Mouse (Mus musculus) hindbrain, embryonic 13.5 days (tissue): ENCODE data around the gene Acoxl. TPM values are rescaled to one million over a fixed set of nuclear protein-coding genes. Genes with fewer than 3 reads are reported as not detected.

Source experiments
- ATAC-seq: fragments of 200-750 bp; cut with Nextera tagmentation; 2 replicates; pipeline ENCODE4 v1.8.0; 2017; ENCODE audit warnings: moderate TSS enrichment; ENCODE audit not compliant: low FRiP score
- H3K27ac ChIP-seq: fragments of 300-500 bp; sonication (generic); 2 replicates; pipeline ENCODE4 v1.5.1; 2015; ENCODE audit warnings: inconsistent platforms, mild to moderate bottlenecking, moderate library complexity
- H3K27me3 ChIP-seq: fragments of 300-500 bp; sonication (generic); 2 replicates; pipeline ENCODE4 v1.6.1; 2015; ENCODE audit warnings: mild to moderate bottlenecking, inconsistent platforms
- H3K36me3 ChIP-seq: fragments of 300-500 bp; sonication (generic); 2 replicates; pipeline ENCODE4 v1.6.1; 2015; ENCODE audit warnings: mild to moderate bottlenecking, inconsistent platforms
- H3K4me1 ChIP-seq: fragments of 300-500 bp; sonication (generic); replicated peaks from 2 replicates; pipeline ENCODE4 v1.6.1; 2015; ENCODE audit warnings: inconsistent platforms
- H3K4me2 ChIP-seq: fragments of 300-500 bp; sonication (generic); 2 replicates; pipeline ENCODE4 v1.6.1; 2015; ENCODE audit warnings: inconsistent platforms, mild to moderate bottlenecking, moderate library complexity
- H3K4me3 ChIP-seq: fragments of 300-500 bp; sonication (generic); 2 replicates; pipeline ENCODE4 v1.5.1; 2015; ENCODE audit warnings: mild to moderate bottlenecking, inconsistent platforms
- H3K9ac ChIP-seq: fragments of 300-500 bp; sonication (generic); 2 replicates; pipeline ENCODE4 v1.6.1; 2015; ENCODE audit warnings: mild to moderate bottlenecking, inconsistent platforms
- H3K9me3 ChIP-seq: fragments of 300-500 bp; sonication (generic); 2 replicates; pipeline ENCODE4 v1.6.1; 2016; ENCODE audit warnings: inconsistent platforms
- WGBS: fragments of 180-500 bp; shearing (Covaris S2); methylation state at CpG from one replicate; pipeline ENCODE4 v1.1.7; 2015; 5-methylcytosine and 5-hydroxymethylcytosine counted together
- polyA plus RNA-seq: library from polyadenylated mRNA; unstranded; fragments of >200 nt; fragmentation: Nextera tagmentation; extraction: Ambion mirVana; gene quantifications from 2 replicates; pipeline ENCODE4 v1.2.1, GENCODE M21; 2015

Acoxl gene
- polyA plus RNA-seq, 1 experiment from 2014 or later: not detected

GRCm38 (mm10) chr2:127927452-127928273 is 89.0 kb downstream of the Acoxl start:
- Histone ChIP-seq H3K4me2 (no peak overlapping the region), H3K36me3 (no peaks in the 10 kb centered on the region), H3K27ac (0 out of 2 replicates have a peak overlapping the region, but pooled peaks have one; percentile 8), H3K9ac (no peak overlapping the region), H3K4me3 (no peak overlapping the region), H3K27me3 (0 out of 2 replicates have a peak, but pooled peaks cover 5% of the 10 kb centered on the region), H3K9me3 (no peaks in the 10 kb centered on the region), H3K4me1 (peaks cover 22% of the 10 kb centered on the region)
- WGBS: 29% methylated on average over 15 of the region's 15 CpGs
- ATAC-seq: no peak

- H3K27ac ChIP-seq: 0 out of 2 replicates have a peak overlapping the region, but pooled peaks have one; percentile 8
- no peaks in the 10 kb centered on the region for H3K36me3 ChIP-seq
- ATAC-seq: no peak
- H3K4me2 ChIP-seq: no peak overlapping the region
- 9% methylated on average over 5 of the region's 5 CpGs for WGBS
- H3K9me3 ChIP-seq: no peaks in the 10 kb centered on the region
- no peak overlapping the region for H3K4me3 ChIP-seq
- H3K27me3 ChIP-seq: 0 out of 2 replicates have a peak, but pooled peaks cover 5% of the 10 kb centered on the region
- H3K4me1 ChIP-seq: peaks cover 21% of the 10 kb centered on the region
- H3K9ac ChIP-seq: no peak overlapping the region
Observed at GRCm38 (mm10) chr2:127928279-127928678, 89.6 kb downstream of the Acoxl start.

- H3K27me3 ChIP-seq: 0 out of 2 replicates have a peak, but pooled peaks cover 5% of the 10 kb centered on the region
- 41% methylated on average over 4 of the region's 4 CpGs for WGBS
- ATAC-seq: no peak
Observed at GRCm38 (mm10) chr2:127928871-127929270, 90.2 kb downstream of the Acoxl start.

GRCm38 (mm10) chr2:127929939-127930715 is 91.5 kb downstream of the Acoxl start:
- no peak overlapping the region for H3K4me2 ChIP-seq
- 51% methylated on average over 6 of the region's 6 CpGs for WGBS
- no peak overlapping the region for H3K4me3 ChIP-seq
- no peak overlapping the region for H3K27ac ChIP-seq
- no peaks in the 10 kb centered on the region for H3K36me3 ChIP-seq
- peaks cover 21% of the 10 kb centered on the region for H3K4me1 ChIP-seq
- no peak overlapping the region for H3K9ac ChIP-seq
- H3K9me3 ChIP-seq: no peaks in the 10 kb centered on the region
- 0 out of 2 replicates have a peak, but pooled peaks cover 5% of the 10 kb centered on the region for H3K27me3 ChIP-seq
- ATAC-seq: no peak

More at GRCm38 (mm10) chr2:127928871-127929270, 90.2 kb downstream of the Acoxl start:
- Histone ChIP-seq H3K36me3 (no peaks in the 10 kb centered on the region), H3K9me3 (no peaks in the 10 kb centered on the region), H3K4me3 (no peak overlapping the region), H3K4me2 (no peak overlapping the region), H3K4me1 (peaks cover 21% of the 10 kb centered on the region), H3K9ac (no peak overlapping the region), H3K27ac (0 out of 2 replicates have a peak overlapping the region, but pooled peaks have one; percentile 8)

GRCm38 (mm10) chr2:127931576-127931975 is 92.9 kb downstream of the Acoxl start:
- 82% methylated on average over 4 of the region's 4 CpGs for WGBS
- Histone ChIP-seq H3K36me3 (no peaks in the 10 kb centered on the region), H3K4me3 (no peak overlapping the region), H3K9me3 (no peaks in the 10 kb centered on the region), H3K27ac (no peak overlapping the region), H3K4me1 (peaks cover 21% of the 10 kb centered on the region), H3K4me2 (no peak overlapping the region), H3K9ac (no peak overlapping the region), H3K27me3 (0 out of 2 replicates have a peak, but pooled peaks cover 5% of the 10 kb centered on the region)
- no peak for ATAC-seq

GRCm38 (mm10) chr2:127933531-127933931 is 94.9 kb downstream of the Acoxl start:
- Histone ChIP-seq H3K27me3 (0 out of 2 replicates have a peak, but pooled peaks cover 1% of the 10 kb centered on the region), H3K4me3 (no peak overlapping the region), H3K4me1 (peaks cover 6% of the 10 kb centered on the region), H3K9me3 (no peaks in the 10 kb centered on the region), H3K27ac (no peak overlapping the region), H3K36me3 (no peaks in the 10 kb centered on the region), H3K9ac (no peak overlapping the region), H3K4me2 (no peak overlapping the region)
- 86% methylated on average over 3 of the region's 3 CpGs for WGBS
- ATAC-seq: no peak

- no peak overlapping the region for H3K4me3 ChIP-seq
- H3K27me3 ChIP-seq: no peaks in the 10 kb centered on the region
- H3K4me2 ChIP-seq: no peak overlapping the region
- ATAC-seq: no peak
- no peak overlapping the region for H3K27ac ChIP-seq
- no peaks in the 10 kb centered on the region for H3K4me1 ChIP-seq
- no peaks in the 10 kb centered on the region for H3K9me3 ChIP-seq
- H3K36me3 ChIP-seq: no peaks in the 10 kb centered on the region
- WGBS: 92% methylated on average over 3 of the region's 3 CpGs
- no peak overlapping the region for H3K9ac ChIP-seq
Observed at GRCm38 (mm10) chr2:127937079-127937478, 98.4 kb downstream of the Acoxl start.

DNA sequence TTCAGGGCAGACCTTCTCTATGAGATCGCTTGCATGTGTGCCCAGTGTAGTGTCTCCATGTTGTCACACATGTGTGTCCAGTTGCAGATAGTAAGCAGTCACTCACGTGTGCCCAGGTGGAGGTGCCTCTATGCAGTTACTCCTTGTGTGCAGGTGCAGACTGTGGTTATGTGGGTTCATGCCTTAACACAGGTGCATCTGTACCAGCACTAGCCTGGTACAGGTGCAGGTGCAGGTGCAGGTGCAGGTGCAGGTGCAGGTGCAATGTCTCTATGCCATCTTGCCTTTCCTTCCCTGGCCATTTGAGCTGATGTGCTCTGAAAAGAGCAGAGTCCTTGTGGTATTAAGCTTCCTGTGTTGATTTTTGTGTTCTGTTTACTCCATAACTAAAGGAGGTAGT is 100.5 kb downstream of the Acoxl start:
- Histone ChIP-seq H3K9me3 (no peaks in the 10 kb centered on the region), H3K27ac (no peak overlapping the region), H3K36me3 (no peaks in the 10 kb centered on the region), H3K4me2 (no peak overlapping the region), H3K4me1 (no peaks in the 10 kb centered on the region), H3K27me3 (no peaks in the 10 kb centered on the region), H3K9ac (no peak overlapping the region), H3K4me3 (no peak overlapping the region)
- ATAC-seq: no peak
- WGBS: 96% methylated on average over 2 of the region's 2 CpGs

- Histone ChIP-seq H3K9me3 (no peaks in the 10 kb centered on the region), H3K27me3 (no peaks in the 10 kb centered on the region), H3K9ac (no peak overlapping the region), H3K4me1 (peaks cover 28% of the 10 kb centered on the region), H3K27ac (peak overlapping the region; percentile 86), H3K4me2 (peak overlapping the region; percentile 22), H3K36me3 (no peaks in the 10 kb centered on the region), H3K4me3 (no peak overlapping the region)
- 29% methylated on average over 6 of the region's 6 CpGs for WGBS
- ATAC-seq: peak; percentile 72
Observed at GRCm38 (mm10) chr2:127960579-127960978, 121.9 kb downstream of the Acoxl start.

- Histone ChIP-seq H3K36me3 (no peaks in the 10 kb centered on the region), H3K4me2 (peak overlapping the region; percentile 22; the same call in 1 of the 2 replicates), H3K27ac (peak overlapping the region; percentile 86), H3K9ac (no peak overlapping the region), H3K9me3 (no peaks in the 10 kb centered on the region), H3K4me1 (peaks cover 28% of the 10 kb centered on the region), H3K4me3 (no peak overlapping the region), H3K27me3 (no peaks in the 10 kb centered on the region)
- no peak for ATAC-seq
- WGBS: 12% methylated on average over 2 of the region's 2 CpGs
Observed at GRCm38 (mm10) chr2:127961154-127961553, 122.5 kb downstream of the Acoxl start.

- Histone ChIP-seq H3K9me3 (no peaks in the 10 kb centered on the region), H3K27ac (peak overlapping the region; percentile 86), H3K36me3 (no peaks in the 10 kb centered on the region), H3K9ac (no peak overlapping the region), H3K4me3 (no peak overlapping the region), H3K4me1 (peaks cover 28% of the 10 kb centered on the region), H3K4me2 (no peak overlapping the region), H3K27me3 (no peaks in the 10 kb centered on the region)
- WGBS: 53% methylated on average over 4 of the region's 4 CpGs
- ATAC-seq: no peak
Observed at GRCm38 (mm10) chr2:127961802-127962433, 123.2 kb downstream of the Acoxl start.

- 95% methylated on average over 2 of the region's 2 CpGs for WGBS
- Histone ChIP-seq H3K4me3 (no peak overlapping the region), H3K4me1 (no peaks in the 10 kb centered on the region), H3K9ac (no peak overlapping the region), H3K27ac (no peak overlapping the region), H3K4me2 (no peak overlapping the region), H3K9me3 (no peaks in the 10 kb centered on the region), H3K27me3 (no peaks in the 10 kb centered on the region), H3K36me3 (no peaks in the 10 kb centered on the region)
- ATAC-seq: no peak
Observed at GRCm38 (mm10) chr2:127968944-127969343, 130.3 kb downstream of the Acoxl start.
